Mouse (Mus musculus): ENCODE results near the gene Srms. TPM values are rescaled to one million over a fixed set of nuclear protein-coding genes. Genes with fewer than 3 reads are reported as not detected.
A peak's percentile ranks its signal among the peaks of the same experiment; 100 is the strongest.

The Srms gene
- total RNA-seq (2017) = 1.2 and 1.7 TPM in 2 replicates

- peak; percentile 49; the same call in 1 of the 2 replicates for ATAC-seq (ENCODE audit: extremely low read depth, insufficient number of reproducible peaks, low FRiP score, poor library complexity, severe bottlenecking)
These were observed at the start of gene Srms for GRCm38 (mm10) chr2:181213021-181213445. TSS of gene Srms (minus strand) at chr2:181213185.

GRCm38 (mm10) chr2:181253248-181253647 lies 40.3 kb upstream of the Srms start:
- no peak for ATAC-seq (ENCODE audit: extremely low read depth, insufficient number of reproducible peaks, low FRiP score, poor library complexity, severe bottlenecking)

GRCm38 (mm10) chr2:181251841-181252240 lies 38.9 kb upstream of the Srms start:
- ATAC-seq (ENCODE audit: extremely low read depth, insufficient number of reproducible peaks, low FRiP score, poor library complexity, severe bottlenecking) = no peak

GRCm38 (mm10) chr2:181249217-181249616 lies 36.2 kb upstream of the Srms start:
- no peak for ATAC-seq (ENCODE audit: extremely low read depth, insufficient number of reproducible peaks, low FRiP score, poor library complexity, severe bottlenecking)

- no peak for ATAC-seq (ENCODE audit: extremely low read depth, insufficient number of reproducible peaks, low FRiP score, poor library complexity, severe bottlenecking)
These were observed 32.0 kb upstream of the Srms start for GRCm38 (mm10) chr2:181245031-181245430.

- peak; percentile 87 for ATAC-seq (ENCODE audit: extremely low read depth, insufficient number of reproducible peaks, low FRiP score, poor library complexity, severe bottlenecking)
These were observed 30.9 kb upstream of the Srms start for GRCm38 (mm10) chr2:181243706-181244394.

- ATAC-seq (ENCODE audit: extremely low read depth, insufficient number of reproducible peaks, low FRiP score, poor library complexity, severe bottlenecking) = no peak
These were observed 29.3 kb upstream of the Srms start for GRCm38 (mm10) chr2:181242314-181242665.

GRCm38 (mm10) chr2:181241602-181242313 lies 28.8 kb upstream of the Srms start, which contains the start of gene Helz2:
TSS of gene Helz2 (minus strand) at chr2:181242027.
- peak; percentile 71 for ATAC-seq (ENCODE audit: extremely low read depth, insufficient number of reproducible peaks, low FRiP score, poor library complexity, severe bottlenecking)

- ATAC-seq (ENCODE audit: extremely low read depth, insufficient number of reproducible peaks, low FRiP score, poor library complexity, severe bottlenecking) = no peak
These were observed 27.9 kb upstream of the Srms start for GRCm38 (mm10) chr2:181240806-181241440.

- ATAC-seq (ENCODE audit: extremely low read depth, insufficient number of reproducible peaks, low FRiP score, poor library complexity, severe bottlenecking) = no peak
These were observed 26.3 kb upstream of the Srms start for GRCm38 (mm10) chr2:181239261-181239660.

GRCm38 (mm10) chr2:181238861-181239260 lies 25.9 kb upstream of the Srms start:
- no peak for ATAC-seq (ENCODE audit: extremely low read depth, insufficient number of reproducible peaks, low FRiP score, poor library complexity, severe bottlenecking)

- ATAC-seq (ENCODE audit: extremely low read depth, insufficient number of reproducible peaks, low FRiP score, poor library complexity, severe bottlenecking) = no peak
These were observed 25.2 kb upstream of the Srms start for GRCm38 (mm10) chr2:181238091-181238610.

GRCm38 (mm10) chr2:181237251-181238014 lies 24.4 kb upstream of the Srms start:
- ATAC-seq (ENCODE audit: extremely low read depth, insufficient number of reproducible peaks, low FRiP score, poor library complexity, severe bottlenecking) = no peak

GRCm38 (mm10) chr2:181235681-181236566 lies 22.9 kb upstream of the Srms start:
- ATAC-seq (ENCODE audit: extremely low read depth, insufficient number of reproducible peaks, low FRiP score, poor library complexity, severe bottlenecking) = no peak

- no peak for ATAC-seq (ENCODE audit: extremely low read depth, insufficient number of reproducible peaks, low FRiP score, poor library complexity, severe bottlenecking)
These were observed 21.7 kb upstream of the Srms start for GRCm38 (mm10) chr2:181234680-181235079.

GRCm38 (mm10) chr2:181233443-181233842 lies 20.5 kb upstream of the Srms start:
- ATAC-seq (ENCODE audit: extremely low read depth, insufficient number of reproducible peaks, low FRiP score, poor library complexity, severe bottlenecking) = no peak

GRCm38 (mm10) chr2:181231171-181231570 lies 18.2 kb upstream of the Srms start:
- ATAC-seq (ENCODE audit: extremely low read depth, insufficient number of reproducible peaks, low FRiP score, poor library complexity, severe bottlenecking) = no peak

- ATAC-seq (ENCODE audit: extremely low read depth, insufficient number of reproducible peaks, low FRiP score, poor library complexity, severe bottlenecking) = no peak
These were observed 15.3 kb upstream of the Srms start for GRCm38 (mm10) chr2:181228335-181228734.

Measured in neutrophil, adult 5-6 weeks (primary cell).